Mouse (Mus musculus) liver, embryonic 11.5 days (tissue): ENCODE data around the gene Cep19. TPM values are rescaled to one million over a fixed set of nuclear protein-coding genes. Genes with fewer than 3 reads are reported as not detected.
A peak's percentile ranks its signal among the peaks of the same experiment; 100 is the strongest.

ENCODE experiments used
- ATAC-seq: fragments of 200-750 bp; cut with Nextera tagmentation; replicated peaks from 2 replicates; pipeline ENCODE4 v1.8.0; 2017; ENCODE audit warnings: moderate number of reproducible peaks, mild to moderate bottlenecking, moderate TSS enrichment, moderate library complexity; ENCODE audit not compliant: low FRiP score
- DNase-seq: peaks from one replicate; pipeline ENCODE4 v3.0.0-alpha.2; 2017; ENCODE audit warnings: low spot score
- H3K27ac ChIP-seq: fragments of 300-500 bp; sonication (generic); 2 replicates; pipeline ENCODE4 v1.5.1; 2014; ENCODE audit warnings: mild to moderate bottlenecking, low read depth, low read length, control low read depth
- H3K27me3 ChIP-seq: fragments of 300-500 bp; sonication (generic); replicated peaks from 2 replicates; pipeline ENCODE4 v1.6.1; 2014; ENCODE audit warnings: low read length, mixed read lengths; ENCODE audit not compliant: control insufficient read depth, insufficient read depth
- H3K36me3 ChIP-seq: fragments of 300-500 bp; sonication (generic); 2 replicates; pipeline ENCODE4 v1.6.1; 2014; ENCODE audit warnings: mild to moderate bottlenecking, low read length, moderate library complexity, mixed read lengths; ENCODE audit not compliant: control insufficient read depth, insufficient read depth
- H3K4me1 ChIP-seq: fragments of 300-500 bp; sonication (generic); replicated peaks from 2 replicates; pipeline ENCODE4 v1.6.1; 2014; ENCODE audit warnings: low read length, mixed read lengths; ENCODE audit not compliant: control insufficient read depth, insufficient read depth
- H3K4me2 ChIP-seq: fragments of 300-500 bp; sonication (generic); 2 replicates; pipeline ENCODE4 v1.6.1; 2014; ENCODE audit warnings: mild to moderate bottlenecking, control low read depth, moderate library complexity
- H3K4me3 ChIP-seq: fragments of 300-500 bp; sonication (generic); 2 replicates; pipeline ENCODE4 v1.5.1; 2014; ENCODE audit warnings: low read depth, low read length, control low read depth
- H3K9ac ChIP-seq: fragments of 300-500 bp; sonication (generic); 2 replicates; pipeline ENCODE4 v1.6.1; 2014; ENCODE audit warnings: low read depth, low read length, control low read depth
- H3K9me3 ChIP-seq: fragments of 300-500 bp; sonication (generic); 2 replicates; pipeline ENCODE4 v1.6.1; 2016; ENCODE audit warnings: low read length, inconsistent platforms, mixed read lengths; ENCODE audit not compliant: control insufficient read depth
- WGBS: fragments of 180-500 bp; shearing (Covaris S2); extraction: QIAGEN DNeasy Blood & Tissue Kit; methylation state at CpG from one replicate; pipeline ENCODE4 v1.1.7; 2014; 5-methylcytosine and 5-hydroxymethylcytosine counted together
- polyA plus RNA-seq: library from polyadenylated mRNA; unstranded; fragments of >200 nt; fragmentation: Nextera tagmentation; extraction: Ambion mirVana; gene quantifications from 2 replicates; pipeline ENCODE4 v1.2.1, GENCODE M21; 2014

Cep19 gene
- polyA plus RNA-seq, 1 experiment from 2014 or later: 14.7 TPM

DNA sequence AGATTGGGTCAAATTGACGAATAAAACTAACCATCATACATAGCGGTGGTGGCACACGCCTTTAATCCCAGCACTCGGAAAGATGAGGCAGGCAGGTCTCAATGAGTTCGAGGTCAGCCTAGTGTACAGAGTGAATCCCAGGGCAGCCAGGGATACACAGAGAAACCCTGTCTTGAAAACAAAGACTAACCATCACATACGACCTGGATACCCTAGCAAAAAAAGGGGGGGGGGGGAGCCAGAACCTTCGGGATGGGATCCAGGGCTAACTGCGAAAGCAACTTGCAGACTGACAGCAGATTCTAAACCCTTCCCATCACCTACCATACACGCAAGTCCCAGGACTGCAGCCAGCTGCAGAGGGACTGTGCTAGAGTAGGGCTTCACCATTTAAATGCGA is 14.8 kb downstream of the Cep19 start:
- 80% methylated on average over 10 of the region's 10 CpGs for WGBS
- Histone ChIP-seq H3K36me3 (no peaks in the 10 kb centered on the region), H3K27ac (no peak overlapping the region), H3K4me1 (peaks cover 5% of the 10 kb centered on the region; the same call in 1 of the 2 replicates), H3K27me3 (no peaks in the 10 kb centered on the region), H3K4me3 (no peak overlapping the region), H3K9me3 (no peaks in the 10 kb centered on the region), H3K4me2 (peak overlapping the region; percentile 50), H3K9ac (no peak overlapping the region)
- DNase-seq (no peak), ATAC-seq (no peak)

DNA sequence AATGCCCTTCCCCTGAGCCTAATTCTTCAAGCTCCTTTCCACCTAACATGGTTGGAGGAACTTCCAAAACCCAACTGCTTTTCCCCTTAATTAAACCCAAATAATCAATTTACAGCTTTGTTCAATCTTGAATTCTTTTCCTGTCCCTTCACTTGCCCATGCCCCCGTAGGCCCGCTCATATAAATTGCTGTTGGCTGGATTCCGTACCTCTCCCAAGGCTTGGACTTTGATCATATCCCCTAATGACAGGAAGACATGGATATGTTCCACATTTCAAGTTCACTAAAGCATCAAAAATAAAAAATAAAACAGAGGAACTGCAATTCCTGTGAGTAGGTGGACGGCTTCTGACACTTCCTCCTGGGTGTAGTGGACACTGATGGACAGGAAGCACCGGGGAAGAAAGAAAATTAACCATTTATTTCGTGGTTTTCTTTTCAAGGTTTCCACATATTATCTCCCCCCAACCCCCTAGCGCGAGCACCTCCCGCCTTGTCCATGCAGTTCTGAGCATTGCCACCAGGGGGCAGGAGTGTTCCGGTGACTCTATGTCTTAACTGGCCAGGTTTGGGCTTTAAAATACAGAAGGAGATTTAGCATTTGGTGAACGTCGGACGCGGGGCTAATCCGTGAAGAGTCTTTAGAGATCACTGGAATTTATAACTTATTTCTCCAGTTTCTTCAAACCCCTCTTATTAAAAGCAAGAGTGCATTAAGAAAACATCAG is 15.5 kb downstream of the Cep19 start:
- no peak for ATAC-seq
- H3K9me3 ChIP-seq: no peaks in the 10 kb centered on the region
- H3K36me3 ChIP-seq: no peaks in the 10 kb centered on the region
- no peaks in the 10 kb centered on the region for H3K27me3 ChIP-seq
- DNase-seq: peak; percentile 84
- peak overlapping the region; percentile 30 for H3K4me2 ChIP-seq
- WGBS: 18% methylated on average over 15 of the region's 15 CpGs
- H3K27ac ChIP-seq: no peak overlapping the region
- H3K4me1 ChIP-seq: peaks cover 5% of the 10 kb centered on the region; the same call in 1 of the 2 replicates
- no peak overlapping the region for H3K4me3 ChIP-seq
- no peak overlapping the region for H3K9ac ChIP-seq

DNA sequence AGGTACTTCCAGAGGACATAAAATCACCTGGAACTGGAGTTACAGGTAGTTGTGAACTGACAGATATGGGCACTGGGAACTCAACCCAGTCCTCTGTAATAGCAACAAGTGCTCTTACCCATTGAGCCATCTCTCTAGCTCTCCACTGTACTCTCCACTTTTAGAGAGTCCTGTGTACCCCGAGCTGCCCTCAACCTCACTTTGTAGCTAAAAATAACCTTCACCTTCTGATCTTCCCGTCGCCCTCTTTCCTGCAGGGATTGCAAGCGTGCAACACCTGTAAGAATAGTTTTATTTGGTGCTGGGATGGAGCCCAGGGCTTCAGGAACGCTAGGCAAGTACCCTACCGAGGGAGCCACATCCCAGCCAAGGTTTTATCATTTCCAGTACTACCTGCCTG is 16.2 kb downstream of the Cep19 start:
- no peak overlapping the region for H3K9ac ChIP-seq
- no peaks in the 10 kb centered on the region for H3K27me3 ChIP-seq
- H3K4me3 ChIP-seq: no peak overlapping the region
- H3K36me3 ChIP-seq: no peaks in the 10 kb centered on the region
- DNase-seq (no peak), ATAC-seq (no peak)
- H3K4me2 ChIP-seq: peak overlapping the region; percentile 30
- peaks cover 5% of the 10 kb centered on the region; the same call in 1 of the 2 replicates for H3K4me1 ChIP-seq
- 51% methylated on average over 6 of the region's 6 CpGs for WGBS
- no peaks in the 10 kb centered on the region for H3K9me3 ChIP-seq
- H3K27ac ChIP-seq: no peak overlapping the region

DNA sequence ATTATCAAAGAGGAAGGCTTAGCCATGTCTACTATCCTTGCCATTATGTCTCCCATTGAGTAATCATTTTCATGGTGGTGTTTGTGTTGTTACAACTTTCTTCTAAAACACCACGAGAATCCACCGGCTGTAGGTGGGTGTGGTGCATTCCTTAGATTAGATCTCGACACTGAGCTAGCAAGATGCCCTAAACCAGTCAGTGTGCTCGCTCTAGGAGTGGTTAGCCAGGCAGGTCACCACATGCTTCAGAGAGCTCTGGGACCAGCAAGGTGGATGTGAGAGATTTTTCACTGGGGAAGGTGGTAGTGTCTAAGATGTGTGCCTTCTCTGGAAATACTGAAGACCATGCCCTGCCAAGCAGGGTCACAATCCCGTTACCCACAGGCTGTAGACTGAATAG is 16.6 kb downstream of the Cep19 start:
- Histone ChIP-seq H3K4me3 (no peak overlapping the region), H3K9me3 (no peaks in the 10 kb centered on the region), H3K4me2 (peak overlapping the region; percentile 30), H3K27me3 (no peaks in the 10 kb centered on the region), H3K36me3 (no peaks in the 10 kb centered on the region), H3K4me1 (peaks cover 5% of the 10 kb centered on the region; the same call in 1 of the 2 replicates), H3K9ac (no peak overlapping the region), H3K27ac (no peak overlapping the region)
- WGBS: 26% methylated on average over 5 of the region's 5 CpGs
- ATAC-seq (no peak), DNase-seq (no peak)

DNA sequence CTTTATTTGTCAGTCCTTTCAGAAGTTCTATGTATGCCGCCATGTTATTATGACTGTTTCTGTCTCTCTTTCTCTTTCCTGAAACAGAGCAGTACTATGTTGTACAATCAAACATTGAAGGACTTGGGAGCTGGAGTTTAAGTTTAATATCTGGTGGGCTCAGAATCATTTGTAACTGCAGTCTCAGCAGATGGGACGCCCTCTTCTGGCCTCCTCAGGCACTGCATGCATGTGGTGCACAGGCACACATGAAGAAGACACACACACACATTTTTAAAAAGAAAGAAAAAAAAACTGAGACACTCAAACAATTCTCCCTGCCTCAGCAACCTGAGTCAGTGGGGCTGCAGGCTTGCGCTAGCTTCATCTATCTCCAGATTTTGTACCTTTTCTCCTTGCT is 20.9 kb downstream of the Cep19 start:
- H3K4me3 ChIP-seq: no peak overlapping the region
- H3K27ac ChIP-seq: no peak overlapping the region
- DNase-seq (no peak), ATAC-seq (no peak)
- H3K4me2 ChIP-seq: no peak overlapping the region
- H3K9ac ChIP-seq: no peak overlapping the region
- H3K36me3 ChIP-seq: no peaks in the 10 kb centered on the region
- no peaks in the 10 kb centered on the region for H3K27me3 ChIP-seq
- no peaks in the 10 kb centered on the region for H3K9me3 ChIP-seq
- H3K4me1 ChIP-seq: peaks cover 5% of the 10 kb centered on the region; the same call in 1 of the 2 replicates
- 80% methylated on average over 3 of the region's 3 CpGs for WGBS

DNA sequence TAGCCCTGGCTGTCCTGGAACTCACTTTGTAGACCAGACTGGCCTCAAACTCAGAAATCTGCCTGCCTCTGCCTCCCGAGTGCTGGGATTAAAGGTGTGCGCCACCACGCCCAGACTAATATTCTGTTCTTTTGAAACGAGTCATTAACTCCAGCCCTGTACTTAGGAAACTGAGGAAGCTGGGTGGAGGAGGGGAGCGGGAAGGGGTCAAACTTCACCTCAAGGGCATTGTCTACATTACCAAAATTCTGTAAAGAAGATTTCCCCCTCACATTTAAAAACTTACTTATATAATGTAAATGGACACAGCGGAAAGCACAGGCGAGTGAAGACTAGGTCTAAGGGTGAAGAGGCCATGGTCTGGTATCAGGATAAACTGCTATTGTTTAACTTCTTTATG is 24.4 kb downstream of the Cep19 start:
- Histone ChIP-seq H3K27ac (no peak overlapping the region), H3K4me1 (no peaks in the 10 kb centered on the region), H3K4me2 (no peak overlapping the region), H3K9me3 (no peaks in the 10 kb centered on the region), H3K4me3 (no peak overlapping the region), H3K9ac (no peak overlapping the region), H3K27me3 (no peaks in the 10 kb centered on the region), H3K36me3 (no peaks in the 10 kb centered on the region)
- WGBS: 88% methylated on average over 7 of the region's 7 CpGs
- ATAC-seq (no peak), DNase-seq (no peak)

DNA sequence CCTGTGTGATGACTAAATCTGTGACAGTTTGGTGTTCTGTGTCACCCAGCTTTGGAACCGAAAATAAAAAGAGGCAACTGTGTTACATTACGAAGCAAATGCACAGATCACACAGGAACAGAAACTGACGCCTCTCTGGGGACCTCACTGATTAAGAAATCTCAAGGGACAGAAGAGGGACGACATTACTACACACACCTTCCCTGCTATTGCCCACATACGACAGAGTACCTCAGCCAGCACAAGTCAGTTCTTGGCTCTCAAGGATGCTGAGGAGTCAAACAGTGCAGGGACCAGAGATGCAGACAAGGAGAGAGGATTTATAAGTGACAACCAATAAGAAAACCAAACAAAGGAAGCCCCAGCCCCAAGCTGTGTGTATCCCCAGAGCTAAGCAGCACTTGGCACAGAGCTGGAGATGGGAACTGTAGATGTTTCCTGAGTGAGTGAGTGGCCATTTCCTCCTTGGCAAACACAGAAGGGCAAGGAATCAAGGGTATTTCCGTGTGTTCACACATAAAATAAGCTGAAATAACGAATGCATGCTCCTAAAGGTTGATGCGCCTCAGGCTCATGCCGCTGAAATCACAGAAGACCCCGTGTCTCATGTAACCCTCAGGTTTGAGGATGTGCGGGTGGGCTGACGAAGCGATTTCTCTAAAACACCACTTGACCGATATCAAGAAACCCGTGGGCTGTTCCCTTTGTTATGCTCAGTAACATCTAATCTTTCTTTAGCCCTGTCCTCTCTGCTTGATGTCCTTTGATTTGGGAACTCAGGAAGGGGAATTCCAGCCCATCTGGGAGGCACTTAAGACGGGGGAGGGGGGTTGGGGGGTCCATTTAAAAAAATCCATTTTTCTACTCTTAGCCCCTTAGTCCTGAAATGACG is 25.1 kb downstream of the Cep19 start:
- Histone ChIP-seq H3K9ac (no peak overlapping the region), H3K27ac (no peak overlapping the region), H3K36me3 (no peaks in the 10 kb centered on the region), H3K27me3 (no peaks in the 10 kb centered on the region), H3K9me3 (no peaks in the 10 kb centered on the region), H3K4me3 (no peak overlapping the region), H3K4me1 (no peaks in the 10 kb centered on the region), H3K4me2 (no peak overlapping the region)
- ATAC-seq (no peak), DNase-seq (no peak)
- WGBS: 55% methylated on average over 17 of the region's 17 CpGs

DNA sequence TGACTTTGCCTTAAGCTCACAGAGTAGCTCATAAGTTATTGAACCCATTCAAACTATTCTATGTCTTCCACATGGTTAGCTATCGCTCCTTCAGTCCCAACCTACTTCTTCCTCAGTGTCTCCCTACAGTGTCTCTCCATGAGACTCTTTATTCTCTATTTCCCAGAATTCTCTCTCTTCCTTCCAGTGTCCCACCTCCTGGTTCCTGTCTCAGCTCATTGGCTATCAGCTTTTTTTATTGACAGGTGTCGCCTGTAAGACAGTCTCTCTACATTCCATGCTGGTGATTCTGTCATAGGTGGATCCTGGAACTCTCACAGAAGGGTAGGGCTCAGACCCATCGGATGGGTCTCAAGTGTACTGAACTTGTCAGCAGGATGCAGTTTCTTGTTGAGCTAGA is 25.8 kb downstream of the Cep19 start:
- WGBS: 83% methylated on average over 3 of the region's 3 CpGs
- ATAC-seq (no peak), DNase-seq (no peak)
- no peaks in the 10 kb centered on the region for H3K4me1 ChIP-seq
- H3K4me3 ChIP-seq: no peak overlapping the region
- no peaks in the 10 kb centered on the region for H3K9me3 ChIP-seq
- no peaks in the 10 kb centered on the region for H3K36me3 ChIP-seq
- H3K27me3 ChIP-seq: no peaks in the 10 kb centered on the region
- no peak overlapping the region for H3K4me2 ChIP-seq
- H3K27ac ChIP-seq: no peak overlapping the region
- H3K9ac ChIP-seq: no peak overlapping the region
